Mouse (Mus musculus) CH12.LX (cell line): Measurements from ENCODE around the gene Tfdp1. TPM values are rescaled to one million over a fixed set of nuclear protein-coding genes. Genes with fewer than 3 reads are reported as not detected.

Experiments
- DNase-seq: peaks from one replicate; pipeline ENCODE4 v3.0.0-alpha.2; 2013; ENCODE audit errors: extremely low read depth
- H3K27ac ChIP-seq: 2 replicates; pipeline ENCODE4 v1.5.1; 2012; ENCODE audit warnings: low read depth, mild to moderate bottlenecking, control low read depth, moderate library complexity; ENCODE audit not compliant: insufficient read depth
- H3K27me3 ChIP-seq: replicated peaks from 2 replicates; pipeline ENCODE3; 2012; ENCODE audit warnings: inconsistent platforms
- H3K36me3 ChIP-seq, 2 experiments: replicated peaks in 1 of 2; 2 replicates each; pipeline versions ENCODE3 to v1.6.1; 2012; ENCODE audit warnings: inconsistent platforms in 1 of 2, low read length in 1 of 2, mild to moderate bottlenecking in 1 of 2, mixed read lengths in 1 of 2, moderate library complexity in 1 of 2; ENCODE audit not compliant: control insufficient read depth in 1 of 2, insufficient read depth in 1 of 2
- H3K4me1 ChIP-seq, 2 experiments: 2 replicates each; pipeline ENCODE4 v1.6.1; 2012; ENCODE audit warnings: inconsistent platforms in 1 of 2, moderate library complexity in 1 of 2; ENCODE audit not compliant: insufficient read depth in 2 of 2, control insufficient read depth in 1 of 2
- H3K4me2 ChIP-seq: 2 replicates; pipeline ENCODE4 v1.6.1; 2012; ENCODE audit warnings: low read depth, mild to moderate bottlenecking, control low read depth; ENCODE audit not compliant: poor library complexity, insufficient read depth, severe bottlenecking
- H3K4me3 ChIP-seq, 3 experiments: fragments of 150-350 bp in 1 of 3; sonication (generic) in 1 of 3; replicated peaks in 1 of 3; 2 replicates each; pipeline versions ENCODE3 to v1.5.1; 2011 to 2012; ENCODE audit warnings: low read depth in 2 of 3, low read length in 2 of 3, mild to moderate bottlenecking in 2 of 3, moderate library complexity in 2 of 3, control low read depth in 1 of 3, improper control_type of control experiment in 1 of 3, inconsistent platforms in 1 of 3, mixed read lengths in 1 of 3; ENCODE audit not compliant: poor library complexity in 1 of 3
- H3K79me2 ChIP-seq: replicated peaks from 2 replicates; pipeline ENCODE4 v1.6.1; 2012; ENCODE audit warnings: mild to moderate bottlenecking, moderate library complexity; ENCODE audit not compliant: control insufficient read depth, poor library complexity, insufficient read depth, severe bottlenecking; ENCODE audit errors: extremely low read depth
- H3K9ac ChIP-seq: 2 replicates; pipeline ENCODE4 v1.6.1; 2012; ENCODE audit warnings: low read depth, mild to moderate bottlenecking, control low read depth, moderate library complexity; ENCODE audit not compliant: insufficient read depth
- H3K9me3 ChIP-seq: replicated peaks from 2 replicates; pipeline ENCODE3; 2012; ENCODE audit warnings: low read length, inconsistent platforms, mixed read lengths
- CHD1 ChIP-seq: IDR thresholded peaks from 2 replicates; pipeline ENCODE4 v1.6.1; 2012; ENCODE audit warnings: low read depth, low read length, improper control_type of control experiment, inconsistent platforms
- CTCF ChIP-seq, 2 experiments: IDR thresholded peaks in 1 of 2; conservative IDR thresholded peaks in 1 of 2; 2 replicates each; pipeline ENCODE4 v1.5.1; 2011 to 2012; ENCODE audit warnings: low read depth in 2 of 2, low read length in 2 of 2, improper control_type of control experiment in 1 of 2, inconsistent platforms in 1 of 2, mild to moderate bottlenecking in 1 of 2, moderate library complexity in 1 of 2
- E2F4 ChIP-seq: IDR thresholded peaks from 2 replicates; pipeline ENCODE4 v1.6.1; 2011; ENCODE audit warnings: low read depth, low read length, improper control_type of control experiment; ENCODE audit not compliant: insufficient replicate concordance
- ELF1 ChIP-seq: IDR thresholded peaks from 2 replicates; pipeline ENCODE4 v1.6.1; 2014; ENCODE audit warnings: low read depth, mild to moderate bottlenecking, inconsistent platforms, low read length, improper control_type of control experiment
- EP300 ChIP-seq: IDR thresholded peaks from 2 replicates; pipeline ENCODE4 v1.6.1; 2011; ENCODE audit warnings: low read length, improper control_type of control experiment
- ETS1 ChIP-seq: conservative IDR thresholded peaks from 2 replicates; pipeline ENCODE4 v1.6.1; 2012; ENCODE audit warnings: low read depth, mild to moderate bottlenecking, inconsistent platforms, low read length, improper control_type of control experiment, moderate library complexity
- GABPA ChIP-seq: IDR thresholded peaks from 2 replicates; pipeline ENCODE4 v1.6.1; 2012; ENCODE audit warnings: low read depth, low read length, improper control_type of control experiment, inconsistent platforms; ENCODE audit not compliant: insufficient replicate concordance
- HCFC1 ChIP-seq: IDR thresholded peaks from 2 replicates; pipeline ENCODE4 v1.6.1; 2012; ENCODE audit warnings: low read depth, mild to moderate bottlenecking, inconsistent platforms, low read length, improper control_type of control experiment
- IRF4 ChIP-seq: IDR thresholded peaks from 2 replicates; pipeline ENCODE4 v1.6.1; 2014; ENCODE audit warnings: low read depth, mild to moderate bottlenecking, inconsistent platforms, low read length, improper control_type of control experiment
- JUN ChIP-seq: IDR thresholded peaks from 2 replicates; pipeline ENCODE4 v1.6.1; 2011; ENCODE audit warnings: low read depth, mild to moderate bottlenecking, low read length, improper control_type of control experiment, moderate library complexity; ENCODE audit not compliant: insufficient read depth
- JUND ChIP-seq: conservative IDR thresholded peaks from 2 replicates; pipeline ENCODE4 v1.6.1; 2011; ENCODE audit warnings: low read depth, low read length, improper control_type of control experiment
- KAT2A ChIP-seq: IDR thresholded peaks from 2 replicates; pipeline ENCODE4 v1.6.1; 2012; ENCODE audit warnings: low read length, improper control_type of control experiment, inconsistent platforms; ENCODE audit not compliant: insufficient replicate concordance
- MAFK ChIP-seq: IDR thresholded peaks from 2 replicates; pipeline ENCODE4 v1.6.1; 2011; ENCODE audit warnings: low read length, improper control_type of control experiment; ENCODE audit not compliant: insufficient replicate concordance
- MAX ChIP-seq: IDR thresholded peaks from 2 replicates; pipeline ENCODE4 v1.6.1; 2011; ENCODE audit warnings: low read length, improper control_type of control experiment
- NRF1 ChIP-seq: IDR thresholded peaks from 2 replicates; pipeline ENCODE4 v1.6.1; 2014; ENCODE audit warnings: low read depth, mild to moderate bottlenecking, inconsistent platforms, low read length, improper control_type of control experiment, moderate library complexity
- PAX5 ChIP-seq: IDR thresholded peaks from 2 replicates; pipeline ENCODE4 v1.6.1; 2012; ENCODE audit warnings: low read length, inconsistent platforms, mixed read lengths
- POLR2A ChIP-seq: IDR thresholded peaks from 2 replicates; pipeline ENCODE4 v1.6.1; 2011; ENCODE audit warnings: low read depth, mild to moderate bottlenecking, improper control_type of control experiment, low read length
- POLR2AphosphoS2 ChIP-seq: IDR thresholded peaks from 2 replicates; pipeline ENCODE4 v1.6.1; 2011; ENCODE audit warnings: low read depth, low read length, improper control_type of control experiment
- RAD21 ChIP-seq: IDR thresholded peaks from 2 replicates; pipeline ENCODE4 v1.6.1; 2011; ENCODE audit warnings: low read depth, mild to moderate bottlenecking, low read length, improper control_type of control experiment, moderate library complexity
- RCOR1 ChIP-seq: conservative IDR thresholded peaks from 2 replicates; pipeline ENCODE4 v1.6.1; 2012; ENCODE audit warnings: low read depth, mild to moderate bottlenecking, inconsistent platforms, low read length, improper control_type of control experiment
- TBP ChIP-seq: conservative IDR thresholded peaks from 2 replicates; pipeline ENCODE4 v1.6.1; 2011; ENCODE audit warnings: low read depth, low read length, improper control_type of control experiment
- TCF12 ChIP-seq: IDR thresholded peaks from 2 replicates; pipeline ENCODE4 v1.6.1; 2014; ENCODE audit warnings: low read depth, mild to moderate bottlenecking, inconsistent platforms, low read length, improper control_type of control experiment
- ZC3H11A ChIP-seq: IDR thresholded peaks from 2 replicates; pipeline ENCODE4 v1.6.1; 2012; ENCODE audit warnings: low read depth, mild to moderate bottlenecking, inconsistent platforms, low read length, improper control_type of control experiment
- ZKSCAN1 ChIP-seq: IDR thresholded peaks from 2 replicates; pipeline ENCODE4 v1.6.1; 2012; ENCODE audit warnings: low read depth, inconsistent platforms, low read length, improper control_type of control experiment, borderline replicate concordance
- ZMIZ1 ChIP-seq: IDR thresholded peaks from 2 replicates; pipeline ENCODE4 v1.6.1; 2012; ENCODE audit warnings: low read depth, mild to moderate bottlenecking, inconsistent platforms, low read length, improper control_type of control experiment
- dilution Hi-C: fragments of 300-500 bp; cut with MboI; formaldehyde crosslinking; loops from 2 replicates; pipeline ENCODE4 v1.14.3; 2020; ENCODE audit warnings: low sequenced_read_pairs; ENCODE audit not compliant: extremely low pct_unique_long_range_greater_than_20kb, extremely low pct_ligation_motif_present
- in situ Hi-C: fragments of 300-500 bp; cut with MboI; formaldehyde crosslinking; loops from 3 replicates; pipeline ENCODE4 v1.14.3; 2019; ENCODE audit warnings: low sequenced_read_pairs, low pct_ligation_motif_present, low pct_unique_long_range_greater_than_20kb, mixed read lengths
- polyA plus RNA-seq: library from polyadenylated mRNA; unstranded; fragments of >175 nt; gene quantifications from 2 replicates; pipeline ENCODE4 v1.2.1, GENCODE M21; 2012; ENCODE audit warnings: low read depth; ENCODE audit not compliant: insufficient read length
- total RNA-seq, 2 experiments: library from RNA; depleted of rRNA; stranded (reverse); fragments of 300-350 nt in 1 of 2; fragments of >200 nt in 1 of 2; gene quantifications; 2 replicates each; pipeline ENCODE4 v1.2.3; 2012 to 2014

Tfdp1 gene
- total and polyA plus RNA-seq, 3 experiments: 189 to 338 (median 301) TPM

DNA sequence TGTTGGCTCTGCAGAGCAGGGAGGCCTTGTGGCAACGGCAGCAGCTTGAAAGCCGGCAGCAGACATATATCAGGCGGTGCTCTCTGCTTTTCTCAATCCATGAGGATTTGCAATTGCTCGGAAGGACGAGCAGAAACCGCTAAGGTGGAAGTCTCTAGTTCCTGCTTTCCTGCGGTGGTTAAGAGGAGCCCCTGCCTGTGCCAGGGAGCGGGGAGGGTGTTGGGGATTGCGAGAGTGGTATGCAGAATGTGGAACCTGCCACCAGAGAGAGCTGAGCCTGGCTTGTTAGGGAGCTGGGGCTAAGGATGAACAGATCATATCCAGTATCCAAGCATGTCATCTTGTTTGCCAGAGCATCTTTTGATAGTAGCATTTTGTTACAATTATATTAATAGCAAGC lies 31.6 kb upstream of the Tfdp1 start:
- no peaks in the 10 kb centered on the region for H3K27me3 ChIP-seq
- H3K36me3 ChIP-seq: peaks cover 17 to 49% of the 10 kb centered on the region in 2 experiments
- no peak overlapping the region for H3K4me3 ChIP-seq
- in situ Hi-C loops: no loop called here
- peaks cover 2% of the 10 kb centered on the region for H3K9me3 ChIP-seq
- dilution Hi-C loops: no loop called here
- no peaks in the 10 kb centered on the region for H3K4me1 ChIP-seq
- H3K9ac ChIP-seq: no peak overlapping the region
- H3K27ac ChIP-seq: no peak overlapping the region
- no peaks in the 10 kb centered on the region for H3K79me2 ChIP-seq
- no peak for TF ChIP-seq ZC3H11A
- TF ChIP-seq MAFK: no peak
- no peak for TF ChIP-seq RAD21
- TF ChIP-seq TCF12: no peak
- no peak for TF ChIP-seq POLR2A
- no peak for TF ChIP-seq ZMIZ1
- no peak for TF ChIP-seq IRF4
- no peak for DNase-seq
- no peak overlapping the region for H3K4me2 ChIP-seq

DNA sequence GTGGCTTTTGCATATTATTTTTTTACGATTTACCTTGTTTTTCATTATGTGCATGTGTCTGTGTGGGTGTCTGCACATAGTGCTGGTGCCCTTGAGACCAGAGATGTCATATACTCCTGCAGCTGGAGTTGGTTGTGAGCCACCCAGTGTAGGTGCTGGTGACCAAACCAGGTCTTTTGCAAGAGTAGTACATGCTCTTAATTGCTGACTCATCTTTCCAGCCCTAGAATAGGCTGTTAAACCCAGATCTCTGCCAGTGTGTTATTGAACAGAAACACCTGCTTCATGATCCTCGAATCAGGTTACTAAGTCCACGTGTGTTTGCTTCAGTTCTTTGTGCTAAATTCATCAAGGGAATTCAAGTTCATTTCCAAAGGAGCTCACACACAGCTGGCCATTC lies 23.6 kb upstream of the Tfdp1 start:
- Histone ChIP-seq H3K9ac (no peak overlapping the region), H3K27ac (no peak overlapping the region), H3K9me3 (no peaks in the 10 kb centered on the region), H3K79me2 (no peaks in the 10 kb centered on the region), H3K4me1 (no peaks in the 10 kb centered on the region), H3K36me3 (peaks cover 7 to 53% of the 10 kb centered on the region in 2 experiments), H3K27me3 (no peaks in the 10 kb centered on the region), H3K4me2 (no peak overlapping the region), H3K4me3 (no peak overlapping the region)
- dilution Hi-C loops: no loop called here
- TF ChIP-seq RCOR1 (no peak), MAFK (peak; percentile 65; the same call in 1 of the 2 replicates), ELF1 (no peak), ETS1 (no peak)
- in situ Hi-C loops: no loop called here
- no peak for DNase-seq

GRCm38 (mm10) chr8:13316671-13317070 lies 21.9 kb upstream of the Tfdp1 start:
- no peaks in the 10 kb centered on the region for H3K9me3 ChIP-seq
- no peak for DNase-seq
- no peak overlapping the region for H3K27ac ChIP-seq
- TF ChIP-seq CHD1 (no peak), TCF12 (no peak), EP300 (no peak), ZMIZ1 (no peak), ZC3H11A (no peak), TBP (no peak), JUN (no peak), PAX5 (no peak), NRF1 (no peak), HCFC1 (no peak), ZKSCAN1 (no peak), KAT2A (no peak), JUND (no peak), ETS1 (no peak), IRF4 (no peak), GABPA (no peak), E2F4 (no peak), CTCF (conservative IDR thresholded peaks at IDR 0.05 in 1 of 2, IDR thresholded peaks at IDR 0.05 in 1 of 2; ENCODE audit: low read depth in 2 of 2, low read length in 2 of 2) (no peak), POLR2AphosphoS2 (no peak), MAX (no peak)
- peaks cover 9 to 52% of the 10 kb centered on the region in 2 experiments for H3K36me3 ChIP-seq
- H3K4me1 ChIP-seq: no peaks in the 10 kb centered on the region
- H3K27me3 ChIP-seq: no peaks in the 10 kb centered on the region
- no peak overlapping the region for H3K4me2 ChIP-seq
- no peak overlapping the region for H3K4me3 ChIP-seq
- no peaks in the 10 kb centered on the region for H3K79me2 ChIP-seq
- in situ Hi-C loops: no loop called here
- dilution Hi-C loops: no loop called here
- H3K9ac ChIP-seq: no peak overlapping the region
